Mouse (Mus musculus) heart, adult 8-10 months (tissue): ENCODE data around the gene Tmem189. TPM values are rescaled to one million over a fixed set of nuclear protein-coding genes. Genes with fewer than 3 reads are reported as not detected.
A peak's percentile ranks its signal among the peaks of the same experiment; 100 is the strongest.

ENCODE experiments used
- DNase-seq: peaks from one replicate; pipeline ENCODE4 v3.0.0; 2022; ENCODE audit warnings: low spot score
- total RNA-seq, 4 experiments: library from RNA; stranded (reverse); gene quantifications; 2 replicates each; pipeline ENCODE4 v1.2.4; 2022

The Tmem189 gene
- total RNA-seq, 4 experiments from 2014 or later, result 22.6 to 26.6 (median 23.4) TPM

- DNase-seq, result no peak
These were observed 9.0 kb downstream of the Tmem189 start for GRCm38 (mm10) chr2:167680657-167681056.

- no peak for DNase-seq
These were observed 9.7 kb downstream of the Tmem189 start for GRCm38 (mm10) chr2:167679902-167680430.

- no peak for DNase-seq
These were observed 11.0 kb downstream of the Tmem189 start for GRCm38 (mm10) chr2:167678600-167678999.

- DNase-seq, result no peak
These were observed 14.3 kb downstream of the Tmem189 start for GRCm38 (mm10) chr2:167675120-167675909.

- no peak for DNase-seq
These were observed 17.4 kb downstream of the Tmem189 start for GRCm38 (mm10) chr2:167672212-167672685.

- no peak for DNase-seq
These were observed 18.5 kb downstream of the Tmem189 start for GRCm38 (mm10) chr2:167671101-167671633.

GRCm38 (mm10) chr2:167669398-167669797, 20.2 kb downstream of the Tmem189 start:
- DNase-seq, result no peak

- no peak for DNase-seq
These were observed 21.2 kb downstream of the Tmem189 start for GRCm38 (mm10) chr2:167668426-167668825.

- DNase-seq, result no peak
These were observed 23.5 kb downstream of the Tmem189 start for GRCm38 (mm10) chr2:167665972-167666713.

GRCm38 (mm10) chr2:167662713-167663112, 26.9 kb downstream of the Tmem189 start:
- no peak for DNase-seq

GRCm38 (mm10) chr2:167661270-167662203, 28.1 kb downstream of the Tmem189 start, which contains the start of gene Gm20431:
TSS of gene Gm20431 (minus strand) at chr2:167661496.
- peak; percentile 90 for DNase-seq

- no peak for DNase-seq
These were observed 29.0 kb downstream of the Tmem189 start for GRCm38 (mm10) chr2:167660611-167660971.

GRCm38 (mm10) chr2:167659847-167660610, 29.6 kb downstream of the Tmem189 start:
- peak; percentile 51 for DNase-seq

- no peak for DNase-seq
These were observed 30.3 kb downstream of the Tmem189 start for GRCm38 (mm10) chr2:167659177-167659846.

- DNase-seq, result no peak
These were observed 30.9 kb downstream of the Tmem189 start for GRCm38 (mm10) chr2:167658712-167659111.

- no peak for DNase-seq
These were observed 31.6 kb downstream of the Tmem189 start for GRCm38 (mm10) chr2:167657973-167658372.

GRCm38 (mm10) chr2:167656629-167657478, 32.8 kb downstream of the Tmem189 start:
- DNase-seq, result no peak

- DNase-seq, result no peak
These were observed 34.6 kb downstream of the Tmem189 start for GRCm38 (mm10) chr2:167654911-167655600.
